Mouse (Mus musculus) CH12.LX (cell line): ENCODE measurements around the gene Dnaaf5. TPM values are rescaled to one million over a fixed set of nuclear protein-coding genes. Genes with fewer than 3 reads are reported as not detected.

Source experiments
- DNase-seq: peaks from one replicate; pipeline ENCODE4 v3.0.0-alpha.2; 2013; ENCODE audit errors: extremely low read depth
- H3K27ac ChIP-seq: 2 replicates; pipeline ENCODE4 v1.5.1; 2012; ENCODE audit warnings: low read depth, mild to moderate bottlenecking, control low read depth, moderate library complexity; ENCODE audit not compliant: insufficient read depth
- H3K27me3 ChIP-seq: replicated peaks from 2 replicates; pipeline ENCODE3; 2012; ENCODE audit warnings: inconsistent platforms
- H3K36me3 ChIP-seq, 2 experiments: replicated peaks in 1 of 2; 2 replicates each; pipeline versions ENCODE3 to v1.6.1; 2012; ENCODE audit warnings: inconsistent platforms in 1 of 2, low read length in 1 of 2, mild to moderate bottlenecking in 1 of 2, mixed read lengths in 1 of 2, moderate library complexity in 1 of 2; ENCODE audit not compliant: control insufficient read depth in 1 of 2, insufficient read depth in 1 of 2
- H3K4me1 ChIP-seq, 2 experiments: 2 replicates each; pipeline ENCODE4 v1.6.1; 2012; ENCODE audit warnings: inconsistent platforms in 1 of 2, moderate library complexity in 1 of 2; ENCODE audit not compliant: insufficient read depth in 2 of 2, control insufficient read depth in 1 of 2
- H3K4me2 ChIP-seq: 2 replicates; pipeline ENCODE4 v1.6.1; 2012; ENCODE audit warnings: low read depth, mild to moderate bottlenecking, control low read depth; ENCODE audit not compliant: poor library complexity, insufficient read depth, severe bottlenecking
- H3K4me3 ChIP-seq, 3 experiments: fragments of 150-350 bp in 1 of 3; sonication (generic) in 1 of 3; replicated peaks in 1 of 3; 2 replicates each; pipeline versions ENCODE3 to v1.5.1; 2011 to 2012; ENCODE audit warnings: low read depth in 2 of 3, low read length in 2 of 3, mild to moderate bottlenecking in 2 of 3, moderate library complexity in 2 of 3, control low read depth in 1 of 3, improper control_type of control experiment in 1 of 3, inconsistent platforms in 1 of 3, mixed read lengths in 1 of 3; ENCODE audit not compliant: poor library complexity in 1 of 3
- H3K79me2 ChIP-seq: replicated peaks from 2 replicates; pipeline ENCODE4 v1.6.1; 2012; ENCODE audit warnings: mild to moderate bottlenecking, moderate library complexity; ENCODE audit not compliant: control insufficient read depth, poor library complexity, insufficient read depth, severe bottlenecking; ENCODE audit errors: extremely low read depth
- H3K9ac ChIP-seq: 2 replicates; pipeline ENCODE4 v1.6.1; 2012; ENCODE audit warnings: low read depth, mild to moderate bottlenecking, control low read depth, moderate library complexity; ENCODE audit not compliant: insufficient read depth
- H3K9me3 ChIP-seq: replicated peaks from 2 replicates; pipeline ENCODE3; 2012; ENCODE audit warnings: low read length, inconsistent platforms, mixed read lengths
- CTCF ChIP-seq, 2 experiments: IDR thresholded peaks in 1 of 2; conservative IDR thresholded peaks in 1 of 2; 2 replicates each; pipeline ENCODE4 v1.5.1; 2011 to 2012; ENCODE audit warnings: low read depth in 2 of 2, low read length in 2 of 2, improper control_type of control experiment in 1 of 2, inconsistent platforms in 1 of 2, mild to moderate bottlenecking in 1 of 2, moderate library complexity in 1 of 2
- E2F4 ChIP-seq: IDR thresholded peaks from 2 replicates; pipeline ENCODE4 v1.6.1; 2011; ENCODE audit warnings: low read depth, low read length, improper control_type of control experiment; ENCODE audit not compliant: insufficient replicate concordance
- ETS1 ChIP-seq: conservative IDR thresholded peaks from 2 replicates; pipeline ENCODE4 v1.6.1; 2012; ENCODE audit warnings: low read depth, mild to moderate bottlenecking, inconsistent platforms, low read length, improper control_type of control experiment, moderate library complexity
- GABPA ChIP-seq: IDR thresholded peaks from 2 replicates; pipeline ENCODE4 v1.6.1; 2012; ENCODE audit warnings: low read depth, low read length, improper control_type of control experiment, inconsistent platforms; ENCODE audit not compliant: insufficient replicate concordance
- IRF4 ChIP-seq: IDR thresholded peaks from 2 replicates; pipeline ENCODE4 v1.6.1; 2014; ENCODE audit warnings: low read depth, mild to moderate bottlenecking, inconsistent platforms, low read length, improper control_type of control experiment
- JUND ChIP-seq: conservative IDR thresholded peaks from 2 replicates; pipeline ENCODE4 v1.6.1; 2011; ENCODE audit warnings: low read depth, low read length, improper control_type of control experiment
- MAFK ChIP-seq: IDR thresholded peaks from 2 replicates; pipeline ENCODE4 v1.6.1; 2011; ENCODE audit warnings: low read length, improper control_type of control experiment; ENCODE audit not compliant: insufficient replicate concordance
- MAX ChIP-seq: IDR thresholded peaks from 2 replicates; pipeline ENCODE4 v1.6.1; 2011; ENCODE audit warnings: low read length, improper control_type of control experiment
- MEF2A ChIP-seq: IDR thresholded peaks from 2 replicates; pipeline ENCODE4 v1.6.1; 2014; ENCODE audit warnings: low read depth, mild to moderate bottlenecking, inconsistent platforms, low read length, improper control_type of control experiment, borderline replicate concordance
- NELFE ChIP-seq: IDR thresholded peaks from 2 replicates; pipeline ENCODE4 v1.6.1; 2011; ENCODE audit warnings: low read depth, low read length, improper control_type of control experiment
- NRF1 ChIP-seq: IDR thresholded peaks from 2 replicates; pipeline ENCODE4 v1.6.1; 2014; ENCODE audit warnings: low read depth, mild to moderate bottlenecking, inconsistent platforms, low read length, improper control_type of control experiment, moderate library complexity
- POLR2A ChIP-seq: IDR thresholded peaks from 2 replicates; pipeline ENCODE4 v1.6.1; 2011; ENCODE audit warnings: low read depth, mild to moderate bottlenecking, improper control_type of control experiment, low read length
- SMC3 ChIP-seq: IDR thresholded peaks from 2 replicates; pipeline ENCODE4 v1.6.1; 2011; ENCODE audit warnings: low read depth, low read length, improper control_type of control experiment
- TBP ChIP-seq: conservative IDR thresholded peaks from 2 replicates; pipeline ENCODE4 v1.6.1; 2011; ENCODE audit warnings: low read depth, low read length, improper control_type of control experiment
- USF2 ChIP-seq: conservative IDR thresholded peaks from 2 replicates; pipeline ENCODE4 v1.6.1; 2011; ENCODE audit warnings: low read depth, low read length, improper control_type of control experiment
- ZC3H11A ChIP-seq: IDR thresholded peaks from 2 replicates; pipeline ENCODE4 v1.6.1; 2012; ENCODE audit warnings: low read depth, mild to moderate bottlenecking, inconsistent platforms, low read length, improper control_type of control experiment
- ZKSCAN1 ChIP-seq: IDR thresholded peaks from 2 replicates; pipeline ENCODE4 v1.6.1; 2012; ENCODE audit warnings: low read depth, inconsistent platforms, low read length, improper control_type of control experiment, borderline replicate concordance
- ZNF384 ChIP-seq: IDR thresholded peaks from 2 replicates; pipeline ENCODE4 v1.6.1; 2012; ENCODE audit warnings: low read depth, low read length, improper control_type of control experiment, inconsistent platforms
- dilution Hi-C: fragments of 300-500 bp; cut with MboI; formaldehyde crosslinking; loops from 2 replicates; pipeline ENCODE4 v1.14.3; 2020; ENCODE audit warnings: low sequenced_read_pairs; ENCODE audit not compliant: extremely low pct_unique_long_range_greater_than_20kb, extremely low pct_ligation_motif_present
- in situ Hi-C: fragments of 300-500 bp; cut with MboI; formaldehyde crosslinking; loops from 3 replicates; pipeline ENCODE4 v1.14.3; 2019; ENCODE audit warnings: low sequenced_read_pairs, low pct_ligation_motif_present, low pct_unique_long_range_greater_than_20kb, mixed read lengths
- polyA plus RNA-seq: library from polyadenylated mRNA; unstranded; fragments of >175 nt; gene quantifications from 2 replicates; pipeline ENCODE4 v1.2.1, GENCODE M21; 2012; ENCODE audit warnings: low read depth; ENCODE audit not compliant: insufficient read length
- total RNA-seq, 2 experiments: library from RNA; depleted of rRNA; stranded (reverse); fragments of 300-350 nt in 1 of 2; fragments of >200 nt in 1 of 2; gene quantifications; 2 replicates each; pipeline ENCODE4 v1.2.3; 2012 to 2014

Gene Dnaaf5
- total and polyA plus RNA-seq, 3 experiments, result 17.9 to 25.2 (median 21.7) TPM

DNA sequence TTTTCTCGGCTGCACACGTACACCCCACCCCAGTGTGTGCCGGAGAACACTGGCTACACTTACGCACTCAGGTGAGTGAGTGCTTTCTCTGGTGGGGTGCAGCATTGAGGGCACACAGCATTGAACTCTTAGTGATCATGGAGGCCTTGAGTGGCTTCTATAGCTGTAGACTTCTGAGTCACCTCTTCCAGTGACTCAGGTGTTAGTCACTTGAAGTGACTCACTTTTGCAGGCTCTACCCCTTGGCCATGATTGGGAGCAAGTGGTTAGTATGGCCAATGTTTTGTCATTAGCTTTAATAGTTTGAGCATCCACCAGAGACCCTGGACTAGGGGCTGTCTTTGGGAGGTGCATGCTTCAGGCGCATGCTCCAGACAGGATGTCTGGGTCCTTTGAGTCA lies 65.2 kb downstream of the Dnaaf5 start:
- Histone ChIP-seq H3K4me3 (no peak overlapping the region), H3K9ac (no peak overlapping the region), H3K27ac (no peak overlapping the region), H3K9me3 (no peaks in the 10 kb centered on the region), H3K4me1 (no peaks in the 10 kb centered on the region), H3K79me2 (no peaks in the 10 kb centered on the region; the same call in 1 of the 2 replicates), H3K4me2 (no peak overlapping the region), H3K36me3 (peaks cover 12 to 51% of the 10 kb centered on the region in 2 experiments), H3K27me3 (no peaks in the 10 kb centered on the region)
- no peak for DNase-seq
- dilution Hi-C loops, result no loop called here
- in situ Hi-C loops, result no loop called here
- no peak for TF ChIP-seq MAX

- TF ChIP-seq MAX (no peak), E2F4 (no peak), ZNF384 (no peak), JUND (no peak), MEF2A (no peak), IRF4 (no peak), MAFK (no peak), USF2 (no peak), ZC3H11A (no peak), CTCF (conservative IDR thresholded peaks at IDR 0.05 in 1 of 2, IDR thresholded peaks at IDR 0.05 in 1 of 2; ENCODE audit: low read depth in 2 of 2, low read length in 2 of 2) (no peak), SMC3 (no peak), ETS1 (no peak), GABPA (no peak), POLR2A (no peak), TBP (no peak), NELFE (no peak), ZKSCAN1 (no peak), NRF1 (no peak)
- in situ Hi-C loops (no loop called here), dilution Hi-C loops (no loop called here)
- Histone ChIP-seq H3K36me3 (peaks cover 12 to 49% of the 10 kb centered on the region in 2 experiments), H3K4me3 (no peak overlapping the region), H3K27ac (no peak overlapping the region), H3K4me2 (no peak overlapping the region), H3K9me3 (no peaks in the 10 kb centered on the region), H3K27me3 (no peaks in the 10 kb centered on the region), H3K9ac (no peak overlapping the region), H3K79me2 (no peaks in the 10 kb centered on the region), H3K4me1 (no peaks in the 10 kb centered on the region)
- DNase-seq, result no peak
These were observed 66.1 kb downstream of the Dnaaf5 start for GRCm38 (mm10) chr5:139216121-139216520.
